Mouse (Mus musculus) CH12.LX (cell line): ENCODE data around the gene Cldn22.

ENCODE experiments used
- EP300 ChIP-seq: IDR thresholded peaks from 2 replicates; pipeline ENCODE4 v1.6.1; 2011; ENCODE audit warnings: low read length, improper control_type of control experiment
- GABPA ChIP-seq: IDR thresholded peaks from 2 replicates; pipeline ENCODE4 v1.6.1; 2012; ENCODE audit warnings: low read depth, low read length, improper control_type of control experiment, inconsistent platforms; ENCODE audit not compliant: insufficient replicate concordance
- JUND ChIP-seq: conservative IDR thresholded peaks from 2 replicates; pipeline ENCODE4 v1.6.1; 2011; ENCODE audit warnings: low read depth, low read length, improper control_type of control experiment
- POLR2A ChIP-seq: IDR thresholded peaks from 2 replicates; pipeline ENCODE4 v1.6.1; 2011; ENCODE audit warnings: low read depth, mild to moderate bottlenecking, improper control_type of control experiment, low read length
- RAD21 ChIP-seq: IDR thresholded peaks from 2 replicates; pipeline ENCODE4 v1.6.1; 2011; ENCODE audit warnings: low read depth, mild to moderate bottlenecking, low read length, improper control_type of control experiment, moderate library complexity
- SIN3A ChIP-seq: IDR thresholded peaks from 2 replicates; pipeline ENCODE4 v1.6.1; 2012; ENCODE audit warnings: low read length, improper control_type of control experiment, inconsistent platforms
- SMC3 ChIP-seq: IDR thresholded peaks from 2 replicates; pipeline ENCODE4 v1.6.1; 2011; ENCODE audit warnings: low read depth, low read length, improper control_type of control experiment
- UBTF ChIP-seq: IDR thresholded peaks from 2 replicates; pipeline ENCODE4 v1.6.1; 2012; ENCODE audit warnings: low read depth, mild to moderate bottlenecking, inconsistent platforms, low read length, improper control_type of control experiment, moderate library complexity
- ZNF384 ChIP-seq: IDR thresholded peaks from 2 replicates; pipeline ENCODE4 v1.6.1; 2012; ENCODE audit warnings: low read depth, low read length, improper control_type of control experiment, inconsistent platforms

- TF ChIP-seq SMC3 (no peak), JUND (no peak), RAD21 (no peak), EP300 (no peak), SIN3A (no peak), ZNF384 (no peak), UBTF (no peak), GABPA (no peak), POLR2A (no peak)
Observed at GRCm38 (mm10) chr8:47779589-47779988, 44.7 kb upstream of the Cldn22 start.
